Mouse (Mus musculus): ENCODE results near the gene Eif4enif1.
"Not testable (repeated sequence)": the region's sequence is repeated elsewhere in the genome, so short reads cannot be mapped to it uniquely, and the experiment has no call there.

The Eif4enif1 gene

GRCm38 (mm10) chr11:3181971-3182370, 20.2 kb upstream of the Eif4enif1 start:
- not testable (repeated sequence) for DNase-seq

GRCm38 (mm10) chr11:3182707-3183106, 19.5 kb upstream of the Eif4enif1 start:
- DNase-seq = peak; percentile 33 to 49

GRCm38 (mm10) chr11:3193363-3193762, 8.8 kb upstream of the Eif4enif1 start, which contains the start of gene Sfi1:
Gene Sfi1 (minus strand): TSS chr11:3193463.
- no peak for DNase-seq

GRCm38 (mm10) chr11:3200636-3201035, 1.6 kb upstream of the Eif4enif1 start:
- not testable (repeated sequence) for DNase-seq

GRCm38 (mm10) chr11:3201326-3202230, 614 bp upstream of the Eif4enif1 start:
- DNase-seq = peak in 1 of 2 experiments; percentile 7

GRCm38 (mm10) chr11:3202781-3203441, 719 bp downstream of the Eif4enif1 start:
- peak; percentile 65 to 90 for DNase-seq

GRCm38 (mm10) chr11:3203771-3204170, 1.6 kb downstream of the Eif4enif1 start:
- no peak for DNase-seq

- no peak for DNase-seq
Observed at GRCm38 (mm10) chr11:3205207-3205606, 3.0 kb downstream of the Eif4enif1 start.

GRCm38 (mm10) chr11:3206783-3207182, 4.6 kb downstream of the Eif4enif1 start:
- no peak for DNase-seq

GRCm38 (mm10) chr11:3212526-3212925, 10.3 kb downstream of the Eif4enif1 start:
- DNase-seq = no peak

GRCm38 (mm10) chr11:3223105-3223504, 20.9 kb downstream of the Eif4enif1 start:
- no peak for DNase-seq

- DNase-seq = no peak
Observed at GRCm38 (mm10) chr11:3227113-3227512, 24.9 kb downstream of the Eif4enif1 start.

- DNase-seq = no peak
Observed at GRCm38 (mm10) chr11:3232248-3232647, 30.1 kb downstream of the Eif4enif1 start.

GRCm38 (mm10) chr11:3233704-3234103, 31.5 kb downstream of the Eif4enif1 start:
- no peak for DNase-seq

GRCm38 (mm10) chr11:3235277-3235676, 33.1 kb downstream of the Eif4enif1 start:
- DNase-seq = peak in 1 of 2 experiments; percentile 29

GRCm38 (mm10) chr11:3242395-3242794, 40.2 kb downstream of the Eif4enif1 start:
- DNase-seq = no peak

GRCm38 (mm10) chr11:3243771-3244170, 41.6 kb downstream of the Eif4enif1 start:
- no peak for DNase-seq

GRCm38 (mm10) chr11:3247387-3247786, 45.2 kb downstream of the Eif4enif1 start:
- DNase-seq = no peak

- no peak for DNase-seq
Observed at GRCm38 (mm10) chr11:3259537-3259936, 57.3 kb downstream of the Eif4enif1 start.

- DNase-seq = no peak
Observed at GRCm38 (mm10) chr11:3265291-3266078, 63.3 kb downstream of the Eif4enif1 start.

- peak; percentile 93 to 97 for DNase-seq
Observed at GRCm38 (mm10) chr11:3266079-3266685, 64.0 kb downstream of the Eif4enif1 start, which contains the start of gene Drg1. Gene Drg1 (minus strand): TSS chr11:3266415.

GRCm38 (mm10) chr11:3267133-3267532, 64.9 kb downstream of the Eif4enif1 start:
- DNase-seq = no peak
